In the genomic region with DNA sequence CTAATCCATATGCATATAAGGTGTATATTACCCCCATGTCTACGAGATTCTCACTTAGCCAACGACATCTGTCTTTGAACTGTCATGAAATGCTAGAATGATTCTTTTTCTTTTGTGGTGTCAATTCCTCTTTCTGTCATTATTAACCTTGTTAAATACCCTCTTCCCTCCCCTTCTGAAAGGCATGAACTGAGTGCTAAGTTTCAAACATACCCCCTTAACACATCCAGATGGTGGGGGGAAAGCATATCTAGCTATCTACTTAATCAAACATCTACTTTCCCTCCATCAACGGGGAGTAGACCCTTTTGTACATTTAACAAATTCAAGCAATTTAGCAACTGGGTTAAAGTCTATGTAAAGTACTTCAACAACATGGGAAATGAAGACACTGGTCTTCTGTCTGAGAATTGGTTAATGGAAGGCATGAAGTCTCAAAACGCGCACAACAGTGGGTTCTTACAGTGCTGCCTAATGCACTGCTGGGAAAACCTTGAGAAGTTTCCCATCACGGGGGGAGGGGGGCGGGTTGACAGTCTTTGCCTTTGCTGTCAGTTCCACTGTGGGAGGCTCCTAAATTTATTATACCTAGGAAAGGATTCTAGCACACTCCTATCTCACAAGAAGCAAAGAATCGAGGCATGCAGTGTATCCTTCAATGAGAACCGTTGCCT, we compare ENCODE assay signal across 20 mouse cellular contexts. TPM values are rescaled to one million over a fixed set of nuclear protein-coding genes. Genes with fewer than 3 reads are reported as not detected.
"Had no signal": no experiment of that assay in that cellular context is flagged by ENCODE, and none has a peak within 500 bp of the region (broad histone marks: within the 10 kb centered on the region; RNA-seq: fewer than 3 reads in every experiment).

No protein-coding gene starts in this region.

- H3K9me3 ChIP-seq: lung, embryonic 15.5 days; megakaryocyte, embryonic 14.5 days; midbrain, embryonic 12.5 days; midbrain, embryonic 15.5 days; neural tube, embryonic 12.5 days had no signal

- H3K36me3 ChIP-seq: lung, embryonic 15.5 days; midbrain, embryonic 12.5 days; midbrain, embryonic 15.5 days; neural tube, embryonic 12.5 days had no signal

- H3K27me3 ChIP-seq: lung, embryonic 15.5 days; megakaryocyte, embryonic 14.5 days; midbrain, embryonic 12.5 days; midbrain, embryonic 15.5 days; neural tube, embryonic 12.5 days had no signal

- H3K4me2 ChIP-seq: lung, embryonic 15.5 days; midbrain, embryonic 12.5 days; midbrain, embryonic 15.5 days; neural tube, embryonic 12.5 days had no signal

- H3K4me3 ChIP-seq: lung, embryonic 15.5 days; megakaryocyte, embryonic 14.5 days; midbrain, embryonic 12.5 days; midbrain, embryonic 15.5 days; neural tube, embryonic 12.5 days had no signal

- ATAC-seq: liver, postnatal 0 days; lung, postnatal 0 days had no signal

- H3K9ac ChIP-seq: liver, postnatal 0 days; lung, embryonic 15.5 days; midbrain, embryonic 12.5 days; midbrain, embryonic 15.5 days; neural tube, embryonic 12.5 days had no signal

- DNase-seq: liver, postnatal 0 days; lung, adult 2 months; lung, postnatal 14 days; lung, postnatal 36 days; right cerebral cortex, postnatal 14 days; thymus, adult 18-20 months; thymus, postnatal 14 days; thymus, postnatal 36 days had no signal

- H3K27ac ChIP-seq: lung, embryonic 15.5 days; macrophage; midbrain, embryonic 12.5 days; midbrain, embryonic 15.5 days; neural tube, embryonic 12.5 days had no signal

- H3K4me1 ChIP-seq: lung, embryonic 15.5 days; midbrain, embryonic 12.5 days; midbrain, embryonic 15.5 days; neural tube, embryonic 12.5 days had no signal

RNA-seq across cellular contexts. Expression of a gene that starts 48.6 kb away (rescaled TPM):
- polyA plus RNA-seq: liver, postnatal 0 days; lung, adult 2 months; lung, embryonic 15.5 days; lung, postnatal 0 days; macrophage; midbrain, embryonic 12.5 days; midbrain, embryonic 15.5 days; midbrain, postnatal 0 days; neural tube, embryonic 12.5 days; neural tube, embryonic 14.5 days; stomach, embryonic 14.5 days; stomach, embryonic 16.5 days; thymus, postnatal 0 days had no signal
